Mouse (Mus musculus): ENCODE data around the gene Actn4. TPM values are rescaled to one million over a fixed set of nuclear protein-coding genes. Genes with fewer than 3 reads are reported as not detected.

Actn4 gene
- total and polyA plus RNA-seq, 2 experiments = 47.4 to 125 TPM

DNA sequence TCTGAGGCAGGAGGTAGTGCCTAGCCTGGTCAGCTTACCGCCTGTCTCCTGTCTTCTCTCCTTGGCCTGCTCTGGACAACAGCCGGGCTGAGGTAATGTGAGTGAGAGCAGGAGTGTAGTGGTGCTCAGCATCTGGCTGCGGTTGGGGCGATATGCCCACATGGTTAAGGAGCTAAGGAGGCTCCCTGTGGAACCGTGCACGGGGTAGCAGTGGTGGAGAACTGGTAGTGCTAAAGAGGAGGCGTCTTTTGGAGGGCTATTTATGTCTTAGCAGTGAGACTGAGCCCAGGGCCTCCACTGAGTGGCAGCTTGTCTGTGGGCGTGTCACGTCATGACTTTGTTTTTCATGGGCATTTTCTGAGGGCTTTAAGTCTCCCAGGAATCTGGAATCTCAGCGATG is 58.4 kb downstream of the Actn4 start:
- TF ChIP-seq POLR2A (IDR thresholded peaks at IDR 0.05; ENCODE audit: extremely low read depth, insufficient read depth, low read length) (no peak), CTCF (IDR thresholded peaks at IDR 0.05; ENCODE audit: low read depth, low read length) (no peak)
- Histone ChIP-seq H3K4me1 (ENCODE audit: control insufficient read depth, insufficient read depth, low read length) (no peaks in the 10 kb centered on the region), H3K79me2 (ENCODE audit: control insufficient read depth, insufficient read depth, low read length) (no peaks in the 10 kb centered on the region), H3K27me3 (ENCODE audit: control insufficient read depth, insufficient read depth, low read length) (no peaks in the 10 kb centered on the region), H3K36me3 (ENCODE audit: control insufficient read depth, insufficient read depth, low read length) (peaks cover 58% of the 10 kb centered on the region), H3K4me3 (ENCODE audit: insufficient read depth, low read depth, low read length) (no peak overlapping the region), H3K27ac (replicated peaks; ENCODE audit: insufficient read depth, low read depth, low read length) (no peak overlapping the region), H3K9ac (ENCODE audit: low read depth, low read length) (no peak overlapping the region)
- WGBS = 93% methylated on average over 10 of the region's 10 CpGs
- DNase-seq (ENCODE audit: extremely low read depth, low read depth, low spot score) = no peak

DNA sequence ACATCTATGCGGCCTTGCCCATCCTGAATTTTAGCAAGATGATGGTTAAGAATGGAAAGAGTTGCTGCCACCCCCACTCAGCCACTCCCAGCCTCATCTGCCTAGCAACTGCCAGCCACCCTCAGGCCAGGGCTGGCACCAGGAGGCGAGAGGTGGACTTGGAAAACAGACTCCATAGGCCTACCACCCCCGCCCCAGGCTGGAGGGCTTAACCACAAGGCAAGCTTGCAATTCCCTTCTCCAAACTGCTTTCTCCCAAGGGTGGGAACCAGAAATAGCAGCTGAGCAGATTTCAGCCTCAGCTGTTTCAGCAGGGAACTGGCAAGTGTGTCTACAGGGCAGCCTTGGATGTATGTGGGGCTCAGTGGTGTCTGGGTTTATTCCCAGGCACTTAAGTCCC is 59.3 kb downstream of the Actn4 start:
- no peaks in the 10 kb centered on the region for H3K4me1 ChIP-seq (ENCODE audit: control insufficient read depth, insufficient read depth, low read length)
- H3K9ac ChIP-seq (ENCODE audit: low read depth, low read length) = no peak overlapping the region
- no peaks in the 10 kb centered on the region for H3K79me2 ChIP-seq (ENCODE audit: control insufficient read depth, insufficient read depth, low read length)
- no peak for DNase-seq (ENCODE audit: extremely low read depth, low read depth, low spot score)
- H3K27me3 ChIP-seq (ENCODE audit: control insufficient read depth, insufficient read depth, low read length) = no peaks in the 10 kb centered on the region
- peaks cover 53% of the 10 kb centered on the region for H3K36me3 ChIP-seq (ENCODE audit: control insufficient read depth, insufficient read depth, low read length)
- no peak overlapping the region for H3K27ac ChIP-seq (replicated peaks; ENCODE audit: insufficient read depth, low read depth, low read length)
- H3K4me3 ChIP-seq (ENCODE audit: insufficient read depth, low read depth, low read length) = no peak overlapping the region
- WGBS = 95% methylated on average over 3 of the region's 3 CpGs
- no peak for TF ChIP-seq POLR2A (IDR thresholded peaks at IDR 0.05; ENCODE audit: extremely low read depth, insufficient read depth, low read length)
- no peak for TF ChIP-seq CTCF (IDR thresholded peaks at IDR 0.05; ENCODE audit: low read depth, low read length)

DNA sequence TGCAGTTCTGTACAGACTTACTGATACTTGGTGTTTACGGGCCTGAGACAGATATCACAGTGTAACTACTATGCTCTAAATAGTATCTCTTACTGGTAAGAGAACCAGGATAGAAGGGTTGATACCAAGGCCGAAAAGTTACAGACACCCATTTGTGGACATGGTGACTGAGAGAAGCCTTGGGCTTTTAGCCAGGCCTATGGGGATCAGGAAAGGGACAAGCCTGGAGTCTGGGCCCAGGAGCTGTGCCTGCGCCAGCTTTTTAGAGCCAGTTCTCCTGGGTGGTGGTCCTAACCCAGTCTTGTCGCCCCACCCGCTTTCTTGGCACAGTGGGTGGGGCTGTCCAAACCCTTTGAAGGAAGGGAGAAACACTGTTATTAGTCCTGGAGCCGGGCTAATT is 60.0 kb downstream of the Actn4 start:
- TF ChIP-seq POLR2A (IDR thresholded peaks at IDR 0.05; ENCODE audit: extremely low read depth, insufficient read depth, low read length) (no peak), CTCF (IDR thresholded peaks at IDR 0.05; ENCODE audit: low read depth, low read length) (no peak)
- peaks cover 54% of the 10 kb centered on the region for H3K36me3 ChIP-seq (ENCODE audit: control insufficient read depth, insufficient read depth, low read length)
- DNase-seq (ENCODE audit: extremely low read depth, low read depth, low spot score) = no peak
- no peaks in the 10 kb centered on the region for H3K79me2 ChIP-seq (ENCODE audit: control insufficient read depth, insufficient read depth, low read length)
- no peak overlapping the region for H3K9ac ChIP-seq (ENCODE audit: low read depth, low read length)
- H3K4me1 ChIP-seq (ENCODE audit: control insufficient read depth, insufficient read depth, low read length) = no peaks in the 10 kb centered on the region
- no peaks in the 10 kb centered on the region for H3K27me3 ChIP-seq (ENCODE audit: control insufficient read depth, insufficient read depth, low read length)
- WGBS = 94% methylated on average over 6 of the region's 6 CpGs
- H3K4me3 ChIP-seq (ENCODE audit: insufficient read depth, low read depth, low read length) = no peak overlapping the region
- no peak overlapping the region for H3K27ac ChIP-seq (replicated peaks; ENCODE audit: insufficient read depth, low read depth, low read length)

DNA sequence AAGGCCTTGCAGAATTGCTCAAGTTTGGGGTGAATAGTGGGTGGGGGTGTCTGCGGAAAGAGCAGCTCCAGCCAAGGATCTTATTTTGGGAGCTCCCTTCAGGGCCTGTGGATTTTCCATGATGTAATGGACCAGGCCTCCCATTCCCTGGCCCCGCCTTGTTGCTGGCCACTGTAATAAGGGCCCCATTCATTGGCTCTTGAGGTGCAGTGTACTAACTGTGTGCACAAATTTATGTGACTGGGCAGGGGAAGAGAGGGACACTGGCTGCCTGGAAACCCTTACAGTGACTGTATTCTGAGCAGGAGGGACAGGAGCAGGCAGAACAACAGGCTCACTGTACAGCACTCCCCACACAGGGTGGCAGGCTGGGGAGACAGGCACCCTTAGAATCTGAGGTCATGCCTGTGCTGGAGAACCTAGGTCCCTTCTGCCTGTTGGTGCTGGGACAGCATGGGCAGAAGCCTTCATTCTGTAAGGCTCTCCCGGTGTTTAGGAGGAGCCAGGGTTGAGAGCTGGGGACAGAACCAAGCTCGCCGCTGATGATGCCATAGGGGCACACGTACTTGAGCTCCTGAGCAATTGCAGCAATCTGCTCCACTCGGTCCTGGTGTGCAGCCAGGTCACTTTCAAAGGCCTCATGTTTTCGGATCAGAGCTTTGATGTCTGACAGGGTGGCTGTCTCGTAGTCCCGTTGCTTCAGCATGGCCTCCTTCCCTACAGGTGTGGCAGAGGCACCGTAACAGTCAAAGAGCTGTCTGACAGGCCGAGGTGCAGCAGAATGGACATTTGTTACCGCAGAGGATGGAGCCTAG is 60.6 kb downstream of the Actn4 start:
- no peaks in the 10 kb centered on the region for H3K79me2 ChIP-seq (ENCODE audit: control insufficient read depth, insufficient read depth, low read length)
- no peak overlapping the region for H3K4me3 ChIP-seq (ENCODE audit: insufficient read depth, low read depth, low read length)
- WGBS = 86% methylated on average over 13 of the region's 13 CpGs
- no peak overlapping the region for H3K9ac ChIP-seq (ENCODE audit: low read depth, low read length)
- no peaks in the 10 kb centered on the region for H3K4me1 ChIP-seq (ENCODE audit: control insufficient read depth, insufficient read depth, low read length)
- H3K27ac ChIP-seq (replicated peaks; ENCODE audit: insufficient read depth, low read depth, low read length) = no peak overlapping the region
- peaks cover 58% of the 10 kb centered on the region for H3K36me3 ChIP-seq (ENCODE audit: control insufficient read depth, insufficient read depth, low read length)
- no peaks in the 10 kb centered on the region for H3K27me3 ChIP-seq (ENCODE audit: control insufficient read depth, insufficient read depth, low read length)
- DNase-seq (ENCODE audit: extremely low read depth, low read depth, low spot score) = no peak
- TF ChIP-seq CTCF (IDR thresholded peaks at IDR 0.05; ENCODE audit: low read depth, low read length) = no peak
- TF ChIP-seq POLR2A (IDR thresholded peaks at IDR 0.05; ENCODE audit: extremely low read depth, insufficient read depth, low read length) = no peak

DNA sequence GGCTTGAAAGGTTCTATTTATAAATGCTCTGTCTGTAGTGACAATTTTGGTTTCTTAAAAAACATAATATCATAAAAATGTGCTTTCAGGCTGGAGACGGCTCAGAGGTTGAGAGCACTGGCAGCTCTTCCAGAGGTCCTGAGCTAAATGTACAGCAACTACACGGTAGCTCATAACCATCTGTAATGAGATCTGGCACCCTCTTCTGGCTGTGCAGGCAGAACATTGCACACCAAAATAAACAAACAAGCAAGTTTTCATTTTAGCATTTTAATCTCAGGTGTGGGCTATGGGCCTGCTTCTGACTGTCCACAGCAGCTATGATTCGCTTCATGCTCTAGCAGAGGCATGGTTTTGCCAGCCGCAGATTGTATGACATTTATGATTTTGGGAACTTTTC is 62.2 kb downstream of the Actn4 start:
- Histone ChIP-seq H3K4me1 (ENCODE audit: control insufficient read depth, insufficient read depth, low read length) (no peaks in the 10 kb centered on the region), H3K4me3 (ENCODE audit: insufficient read depth, low read depth, low read length) (no peak overlapping the region), H3K36me3 (ENCODE audit: control insufficient read depth, insufficient read depth, low read length) (peaks cover 57% of the 10 kb centered on the region; the same call in 1 of the 2 replicates), H3K79me2 (ENCODE audit: control insufficient read depth, insufficient read depth, low read length) (no peaks in the 10 kb centered on the region), H3K9ac (ENCODE audit: low read depth, low read length) (no peak overlapping the region), H3K27me3 (ENCODE audit: control insufficient read depth, insufficient read depth, low read length) (no peaks in the 10 kb centered on the region), H3K27ac (replicated peaks; ENCODE audit: insufficient read depth, low read depth, low read length) (no peak overlapping the region)
- 73% methylated on average over 4 of the region's 4 CpGs for WGBS
- TF ChIP-seq CTCF (IDR thresholded peaks at IDR 0.05; ENCODE audit: low read depth, low read length) (no peak), POLR2A (IDR thresholded peaks at IDR 0.05; ENCODE audit: extremely low read depth, insufficient read depth, low read length) (no peak)
- no peak for DNase-seq (ENCODE audit: extremely low read depth, low read depth, low spot score)

DNA sequence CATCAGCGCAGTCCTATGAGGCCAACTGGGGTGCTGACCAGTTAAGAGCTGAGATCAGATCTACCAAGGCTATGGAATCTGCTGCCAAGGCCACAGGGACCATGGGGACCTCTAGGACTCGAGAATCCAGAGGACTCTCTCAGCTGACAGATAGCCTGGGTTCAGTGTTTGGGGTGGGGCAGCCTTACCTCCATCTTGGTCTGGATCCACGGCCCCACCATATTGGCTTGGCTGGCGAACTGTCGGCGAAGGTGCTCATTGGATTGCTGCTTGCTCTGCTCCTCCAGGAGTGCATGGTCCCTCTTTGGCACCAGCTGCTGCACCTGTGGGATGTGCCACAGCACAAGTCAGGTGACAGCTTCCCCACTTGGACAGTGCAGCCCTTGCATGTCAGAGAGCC is 64.5 kb downstream of the Actn4 start:
- no peak for DNase-seq (ENCODE audit: extremely low read depth, low read depth, low spot score)
- no peaks in the 10 kb centered on the region for H3K27me3 ChIP-seq (ENCODE audit: control insufficient read depth, insufficient read depth, low read length)
- H3K79me2 ChIP-seq (ENCODE audit: control insufficient read depth, insufficient read depth, low read length) = no peaks in the 10 kb centered on the region
- H3K27ac ChIP-seq (replicated peaks; ENCODE audit: insufficient read depth, low read depth, low read length) = no peak overlapping the region
- H3K9ac ChIP-seq (ENCODE audit: low read depth, low read length) = no peak overlapping the region
- no peaks in the 10 kb centered on the region for H3K4me1 ChIP-seq (ENCODE audit: control insufficient read depth, insufficient read depth, low read length)
- peaks cover 55% of the 10 kb centered on the region; the same call in 1 of the 2 replicates for H3K36me3 ChIP-seq (ENCODE audit: control insufficient read depth, insufficient read depth, low read length)
- TF ChIP-seq POLR2A (IDR thresholded peaks at IDR 0.05; ENCODE audit: extremely low read depth, insufficient read depth, low read length) = no peak
- TF ChIP-seq CTCF (IDR thresholded peaks at IDR 0.05; ENCODE audit: low read depth, low read length) = no peak
- H3K4me3 ChIP-seq (ENCODE audit: insufficient read depth, low read depth, low read length) = no peak overlapping the region
- 91% methylated on average over 6 of the region's 6 CpGs for WGBS

Measured in liver, adult 2 months (tissue).